Mouse (Mus musculus) hindbrain, embryonic 14.5 days (tissue): ENCODE measurements at regions not wholly inside any gene's neighbourhood (a gene's known extent, or its start where the extent isn't known, plus 50 kb on each side); places are given as distances from the start of the nearest gene placed in this dataset.

Experiments used
- ATAC-seq: fragments of 200-750 bp; cut with Nextera tagmentation; 2 replicates; pipeline ENCODE4 v1.8.0; 2017; ENCODE audit warnings: moderate number of reproducible peaks, mild to moderate bottlenecking, moderate TSS enrichment, moderate library complexity; ENCODE audit not compliant: low FRiP score
- DNase-seq: peaks from one replicate; pipeline ENCODE4 v3.0.0-alpha.2; 2015; ENCODE audit warnings: low spot score
- H3K27ac ChIP-seq: fragments of 300-500 bp; sonication (generic); 2 replicates; pipeline ENCODE4 v1.5.1; 2014; ENCODE audit warnings: mild to moderate bottlenecking, moderate library complexity
- H3K27me3 ChIP-seq: fragments of 300-500 bp; sonication (generic); 2 replicates; pipeline ENCODE4 v1.6.1; 2014; ENCODE audit warnings: mild to moderate bottlenecking, low read length, mixed read lengths; ENCODE audit not compliant: control insufficient read depth, insufficient read depth
- H3K36me3 ChIP-seq: fragments of 300-500 bp; sonication (generic); replicated peaks from 2 replicates; pipeline ENCODE4 v1.6.1; 2014; ENCODE audit not compliant: control insufficient read depth, insufficient read depth
- H3K4me1 ChIP-seq: fragments of 300-500 bp; sonication (generic); replicated peaks from 2 replicates; pipeline ENCODE4 v1.6.1; 2014; ENCODE audit warnings: antibody characterized with exemption, low read length, mixed read lengths; ENCODE audit not compliant: control insufficient read depth, insufficient read depth
- H3K4me2 ChIP-seq: fragments of 300-500 bp; sonication (generic); replicated peaks from 2 replicates; pipeline ENCODE4 v1.6.1; 2014; ENCODE audit warnings: mild to moderate bottlenecking, moderate library complexity
- H3K4me3 ChIP-seq: fragments of 300-500 bp; sonication (generic); replicated peaks from 2 replicates; pipeline ENCODE4 v1.5.1; 2014; ENCODE audit warnings: mild to moderate bottlenecking, low read length
- H3K9ac ChIP-seq: fragments of 300-500 bp; sonication (generic); 2 replicates; pipeline ENCODE4 v1.6.1; 2014
- H3K9me3 ChIP-seq: fragments of 300-500 bp; sonication (generic); 2 replicates; pipeline ENCODE4 v1.6.1; 2016; ENCODE audit warnings: low read length; ENCODE audit not compliant: control insufficient read depth
- WGBS: fragments of 180-500 bp; shearing (Covaris S2); extraction: QIAGEN DNeasy Blood & Tissue Kit; methylation state at CpG from one replicate; pipeline ENCODE4 v1.1.7; 2014; 5-methylcytosine and 5-hydroxymethylcytosine counted together

DNA sequence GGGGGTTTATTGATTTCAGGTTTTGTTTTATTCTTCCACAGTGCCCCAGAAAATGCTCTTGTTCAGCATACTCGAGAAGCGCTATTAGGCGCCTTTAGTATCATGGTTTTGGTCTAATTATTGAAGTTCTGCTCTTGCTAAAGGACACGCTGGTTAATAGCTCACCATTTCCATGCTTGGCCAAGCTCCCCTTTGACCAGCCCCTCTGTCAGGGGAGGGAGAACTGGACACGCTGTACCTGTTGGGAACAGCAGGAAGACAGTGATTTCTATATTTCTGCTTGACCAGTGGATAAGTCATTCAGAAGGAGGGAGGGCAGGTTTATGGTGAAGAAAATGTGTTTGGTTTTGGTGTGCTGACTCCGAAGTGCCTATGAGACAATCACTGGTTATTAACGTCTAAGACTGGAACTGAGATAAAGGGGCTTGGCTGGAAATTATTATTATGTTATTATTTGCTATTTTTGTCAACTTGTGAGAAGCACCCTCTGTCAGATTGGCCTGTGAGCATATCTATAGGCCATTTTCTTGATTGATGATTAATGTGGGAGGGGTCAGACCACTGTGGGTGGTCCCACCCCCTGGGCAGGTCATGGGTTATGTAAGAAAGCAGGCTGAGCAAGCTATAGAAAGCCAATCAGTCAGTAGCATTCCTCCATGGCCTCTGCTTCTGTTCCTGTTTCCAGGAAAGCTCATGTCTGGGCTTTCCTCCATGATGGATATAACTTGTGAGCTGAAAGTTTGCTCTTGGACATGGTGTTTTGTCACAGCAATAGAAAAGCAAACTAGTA, 51.2 kb upstream of the Tanc2 start:
- no peaks in the 10 kb centered on the region for H3K36me3 ChIP-seq
- 90% methylated on average over 7 of the region's 7 CpGs for WGBS
- no peaks in the 10 kb centered on the region for H3K4me1 ChIP-seq
- H3K27me3 ChIP-seq: no peaks in the 10 kb centered on the region
- no peak for ATAC-seq
- no peak overlapping the region for H3K9ac ChIP-seq
- H3K4me2 ChIP-seq: no peak overlapping the region
- DNase-seq: no peak
- no peak overlapping the region for H3K4me3 ChIP-seq
- no peak overlapping the region for H3K27ac ChIP-seq
- no peaks in the 10 kb centered on the region for H3K9me3 ChIP-seq

DNA sequence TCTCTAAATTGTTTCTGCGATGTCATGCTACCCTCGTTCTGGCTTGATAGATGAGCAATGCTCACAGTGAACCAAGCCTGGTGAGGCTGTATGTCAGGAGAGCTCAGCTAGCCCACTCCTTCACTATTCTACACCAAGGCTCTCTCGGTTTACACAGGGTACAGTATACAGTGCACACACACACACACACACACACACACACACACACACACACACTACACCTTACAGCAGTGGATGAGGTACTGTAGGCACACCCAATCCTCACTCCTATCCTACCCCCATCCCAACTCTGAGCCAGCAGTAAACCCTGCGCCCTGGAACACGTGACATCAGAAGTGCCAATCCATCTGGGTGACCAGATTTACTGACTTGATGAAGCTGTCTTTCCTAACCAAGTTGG, 57.2 kb upstream of the Tanc2 start:
- Histone ChIP-seq H3K27me3 (no peaks in the 10 kb centered on the region), H3K4me3 (no peak overlapping the region), H3K27ac (no peak overlapping the region), H3K9me3 (no peaks in the 10 kb centered on the region), H3K36me3 (no peaks in the 10 kb centered on the region), H3K4me1 (no peaks in the 10 kb centered on the region), H3K9ac (no peak overlapping the region), H3K4me2 (no peak overlapping the region)
- ATAC-seq (no peak), DNase-seq (no peak)
- 66% methylated on average over 5 of the region's 5 CpGs for WGBS

DNA sequence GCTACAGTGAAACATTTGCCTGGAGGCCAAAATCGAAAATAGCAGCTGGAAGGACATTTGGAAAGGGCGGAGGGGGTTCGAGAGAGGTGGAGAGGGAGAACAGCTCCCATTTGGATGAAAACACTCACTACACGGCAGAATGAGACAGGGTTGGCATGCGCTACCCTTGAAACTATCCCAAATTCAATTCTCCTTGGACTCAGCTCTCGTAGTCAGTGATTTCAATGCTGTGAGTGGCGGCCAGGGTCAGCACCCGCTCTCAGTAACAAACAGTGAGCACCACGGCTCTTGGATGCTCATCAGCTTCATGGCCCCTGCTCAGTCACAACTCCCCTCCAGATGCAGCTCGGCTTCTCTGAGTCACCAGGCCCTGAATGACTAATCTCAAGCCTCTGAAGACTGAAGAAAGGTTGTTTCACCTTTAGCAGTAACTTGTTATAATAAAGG, 59.1 kb upstream of the Tanc2 start:
- no peak overlapping the region for H3K27ac ChIP-seq
- H3K9me3 ChIP-seq: no peaks in the 10 kb centered on the region
- H3K27me3 ChIP-seq: no peaks in the 10 kb centered on the region
- H3K4me1 ChIP-seq: no peaks in the 10 kb centered on the region
- ATAC-seq: no peak
- 65% methylated on average over 10 of the region's 10 CpGs for WGBS
- no peak for DNase-seq
- H3K4me3 ChIP-seq: no peak overlapping the region
- H3K4me2 ChIP-seq: no peak overlapping the region
- H3K36me3 ChIP-seq: no peaks in the 10 kb centered on the region
- no peak overlapping the region for H3K9ac ChIP-seq

DNA sequence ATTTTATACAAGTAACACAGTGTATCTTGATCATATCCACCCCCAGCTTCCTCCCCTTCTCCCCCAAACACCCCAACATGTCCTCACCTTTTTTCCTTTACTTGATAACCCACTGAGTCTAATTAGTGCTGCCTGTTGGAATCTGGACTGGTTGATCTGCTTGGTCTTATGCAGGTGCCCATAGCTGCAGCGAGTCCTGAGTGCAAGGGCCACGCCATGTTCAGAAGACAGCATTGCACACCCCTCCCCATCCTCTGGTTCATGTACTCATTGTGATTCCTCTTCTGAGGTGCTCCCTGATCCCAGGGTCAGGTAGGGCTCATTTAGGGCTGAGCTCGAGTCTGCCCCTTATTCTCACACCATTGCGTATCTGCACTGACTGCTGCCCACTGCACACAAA, 63.7 kb upstream of the Tanc2 start:
- ATAC-seq (no peak), DNase-seq (no peak)
- Histone ChIP-seq H3K4me2 (no peak overlapping the region), H3K27me3 (no peaks in the 10 kb centered on the region), H3K36me3 (no peaks in the 10 kb centered on the region), H3K9me3 (no peaks in the 10 kb centered on the region), H3K4me3 (no peak overlapping the region), H3K4me1 (no peaks in the 10 kb centered on the region; the same call in 1 of the 2 replicates), H3K27ac (no peak overlapping the region), H3K9ac (no peak overlapping the region)
- WGBS: 93% methylated on average over 4 of the region's 4 CpGs

DNA sequence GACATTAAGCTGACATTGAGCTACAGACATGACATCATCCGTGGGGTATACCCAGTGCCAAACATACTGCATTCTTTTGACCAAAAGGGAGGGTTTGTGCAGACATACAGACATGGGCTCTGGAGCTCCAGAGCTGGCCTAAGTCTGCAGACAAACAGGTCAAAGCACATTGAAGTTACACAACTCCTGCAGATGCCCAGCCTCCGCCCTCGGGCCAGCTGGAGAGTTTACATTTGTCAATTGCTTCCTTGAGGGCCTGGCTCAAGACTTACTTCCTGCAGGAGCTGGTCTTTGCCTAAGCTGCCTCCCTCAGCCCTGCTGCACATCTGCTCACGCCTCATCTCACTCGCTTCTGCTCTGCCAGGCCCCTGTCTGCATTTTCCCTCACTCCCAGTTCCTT, 64.2 kb upstream of the Tanc2 start:
- DNase-seq: no peak
- no peaks in the 10 kb centered on the region; the same call in 1 of the 2 replicates for H3K4me1 ChIP-seq
- no peak overlapping the region for H3K27ac ChIP-seq
- no peaks in the 10 kb centered on the region for H3K27me3 ChIP-seq
- ATAC-seq: no peak
- WGBS: 53% methylated on average over 5 of the region's 5 CpGs
- H3K4me2 ChIP-seq: no peak overlapping the region
- no peak overlapping the region for H3K4me3 ChIP-seq
- no peak overlapping the region for H3K9ac ChIP-seq
- no peaks in the 10 kb centered on the region for H3K36me3 ChIP-seq
- no peaks in the 10 kb centered on the region for H3K9me3 ChIP-seq

DNA sequence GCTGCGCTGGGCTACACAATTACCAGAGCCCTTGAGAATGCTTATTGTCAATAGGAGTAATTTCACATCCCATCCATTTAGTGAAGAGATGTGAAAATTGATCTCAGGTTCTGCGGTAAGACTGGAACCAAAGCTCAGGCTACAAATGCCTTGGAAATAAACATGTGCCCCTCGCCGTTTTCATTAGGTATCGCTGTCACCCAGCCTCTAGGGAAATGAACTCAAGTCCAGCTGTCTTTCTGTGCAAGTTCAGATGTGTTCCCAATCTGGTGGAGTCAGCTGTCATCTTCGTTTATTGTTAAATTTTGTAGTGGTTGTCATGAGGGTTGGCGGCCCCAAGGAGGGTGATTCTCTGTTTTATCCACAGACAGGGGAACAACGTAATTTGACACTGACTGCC, 65.4 kb upstream of the Tanc2 start:
- H3K9ac ChIP-seq: no peak overlapping the region

DNA sequence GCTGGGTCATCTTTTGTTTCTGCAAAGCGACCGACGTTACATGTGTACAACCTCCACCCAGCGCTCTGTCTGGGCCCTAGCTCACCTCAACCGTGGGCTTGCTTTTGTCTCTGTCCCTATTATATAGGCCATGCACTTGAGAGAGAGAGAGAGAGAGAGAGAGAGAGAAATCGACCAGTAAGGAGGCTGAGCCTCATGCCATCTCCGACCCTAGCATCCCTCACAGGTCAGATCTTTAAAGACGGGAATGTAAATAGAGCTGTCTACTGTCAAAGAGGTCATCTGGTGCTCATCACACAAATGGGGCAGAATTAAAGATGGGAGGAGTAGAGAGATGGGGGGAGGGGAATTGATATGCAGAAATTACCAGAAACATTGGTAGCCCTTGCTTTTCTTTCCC, 66.0 kb upstream of the Tanc2 start:
- Histone ChIP-seq H3K9me3 (no peaks in the 10 kb centered on the region), H3K27me3 (no peaks in the 10 kb centered on the region), H3K4me2 (no peak overlapping the region), H3K36me3 (no peaks in the 10 kb centered on the region), H3K4me1 (no peaks in the 10 kb centered on the region; the same call in 1 of the 2 replicates), H3K27ac (no peak overlapping the region), H3K4me3 (no peak overlapping the region), H3K9ac (no peak overlapping the region)
- ATAC-seq: no peak
- 15% methylated on average over 8 of the region's 8 CpGs for WGBS
- DNase-seq: no peak

More for the DNA sequence above, 65.4 kb upstream of the Tanc2 start:
- 14% methylated on average over 8 of the region's 8 CpGs for WGBS
- DNase-seq: no peak
- Histone ChIP-seq H3K4me2 (no peak overlapping the region), H3K4me3 (no peak overlapping the region), H3K27me3 (no peaks in the 10 kb centered on the region), H3K27ac (no peak overlapping the region), H3K9me3 (no peaks in the 10 kb centered on the region), H3K36me3 (no peaks in the 10 kb centered on the region), H3K4me1 (no peaks in the 10 kb centered on the region; the same call in 1 of the 2 replicates)
- ATAC-seq: no peak

DNA sequence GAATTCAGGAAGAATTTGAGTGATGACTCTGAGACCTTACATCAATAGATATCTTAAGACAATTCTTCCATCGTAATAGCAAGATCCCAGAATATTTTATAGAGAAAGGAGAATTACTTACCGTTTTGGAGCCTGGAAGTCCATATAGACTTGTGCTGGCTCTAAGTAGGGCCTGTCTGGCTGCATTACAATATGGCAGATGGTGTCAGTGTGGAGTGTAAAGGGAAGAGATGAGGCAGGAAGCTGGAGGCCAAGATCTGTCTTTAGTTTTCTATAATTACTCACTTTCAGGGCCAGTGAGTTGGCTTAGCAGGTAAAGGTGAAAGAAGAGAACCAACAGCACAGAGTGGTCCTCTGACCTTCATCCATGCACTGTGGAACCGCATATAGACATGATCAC, 63.9 kb upstream of the March10 start:
- Histone ChIP-seq H3K27me3 (no peaks in the 10 kb centered on the region), H3K27ac (no peak overlapping the region), H3K4me3 (no peak overlapping the region), H3K36me3 (no peaks in the 10 kb centered on the region), H3K9me3 (no peaks in the 10 kb centered on the region), H3K9ac (no peak overlapping the region), H3K4me2 (no peak overlapping the region), H3K4me1 (no peaks in the 10 kb centered on the region; the same call in 1 of the 2 replicates)
- ATAC-seq (no peak), DNase-seq (no peak)
- 96% methylated on average over 3 of the region's 3 CpGs for WGBS

DNA sequence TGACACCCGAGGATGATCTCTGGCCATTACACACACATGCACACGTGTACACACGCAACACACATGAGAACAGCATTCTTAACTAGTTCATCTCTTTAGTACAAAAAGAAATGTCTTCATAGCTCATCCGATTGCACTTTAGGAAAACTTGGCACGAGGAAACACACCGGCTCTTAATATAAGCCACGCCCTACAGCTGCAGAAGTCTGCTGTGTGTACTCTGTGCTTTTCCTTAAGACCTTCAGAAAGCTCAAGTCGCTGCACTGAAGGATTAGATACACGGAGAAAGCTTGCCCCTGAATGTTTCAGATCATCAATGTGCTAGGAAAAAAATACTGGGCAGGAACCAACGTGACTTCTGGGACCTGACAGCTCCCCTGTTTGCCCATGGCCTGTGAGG, 56.7 kb upstream of the March10 start:
- DNase-seq (no peak), ATAC-seq (no peak)
- 89% methylated on average over 10 of the region's 10 CpGs for WGBS
- H3K4me3 ChIP-seq: no peak overlapping the region
- no peak overlapping the region for H3K9ac ChIP-seq
- H3K4me1 ChIP-seq: peaks cover 10% of the 10 kb centered on the region
- H3K27ac ChIP-seq: no peak overlapping the region
- H3K9me3 ChIP-seq: no peaks in the 10 kb centered on the region
- H3K36me3 ChIP-seq: no peaks in the 10 kb centered on the region
- H3K27me3 ChIP-seq: no peaks in the 10 kb centered on the region
- H3K4me2 ChIP-seq: no peak overlapping the region

DNA sequence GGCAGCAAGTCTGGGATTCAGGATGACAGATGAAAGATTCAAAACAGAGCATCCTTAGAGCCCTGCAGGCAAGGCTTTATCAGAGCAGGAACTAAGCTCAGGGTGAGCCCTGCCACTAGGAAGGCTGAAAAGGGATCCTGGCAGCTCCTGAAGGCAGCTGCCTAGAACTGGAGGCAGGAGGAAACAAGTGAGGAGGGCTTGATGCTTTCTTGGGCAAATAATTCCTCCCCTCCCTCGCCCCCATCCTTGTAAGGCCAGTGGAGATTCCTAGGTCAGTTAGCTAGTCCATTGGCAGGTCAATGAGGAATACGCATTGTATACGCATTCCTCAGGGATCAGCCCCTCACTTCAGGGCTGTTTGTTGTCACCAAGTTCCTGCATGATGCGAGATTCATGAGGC, 54.1 kb upstream of the March10 start:
- WGBS: 75% methylated on average over 4 of the region's 4 CpGs
- no peak for ATAC-seq
- H3K4me1 ChIP-seq: peaks cover 29% of the 10 kb centered on the region

More for the DNA sequence above, 54.1 kb upstream of the March10 start:
- Histone ChIP-seq H3K9me3 (no peaks in the 10 kb centered on the region), H3K9ac (no peak overlapping the region), H3K27ac (no peak overlapping the region), H3K27me3 (no peaks in the 10 kb centered on the region), H3K4me3 (no peak overlapping the region), H3K4me2 (no peak overlapping the region), H3K36me3 (no peaks in the 10 kb centered on the region)
- no peak for DNase-seq
